ENCODE assay signal across 12 mouse cellular contexts in the genomic region with DNA sequence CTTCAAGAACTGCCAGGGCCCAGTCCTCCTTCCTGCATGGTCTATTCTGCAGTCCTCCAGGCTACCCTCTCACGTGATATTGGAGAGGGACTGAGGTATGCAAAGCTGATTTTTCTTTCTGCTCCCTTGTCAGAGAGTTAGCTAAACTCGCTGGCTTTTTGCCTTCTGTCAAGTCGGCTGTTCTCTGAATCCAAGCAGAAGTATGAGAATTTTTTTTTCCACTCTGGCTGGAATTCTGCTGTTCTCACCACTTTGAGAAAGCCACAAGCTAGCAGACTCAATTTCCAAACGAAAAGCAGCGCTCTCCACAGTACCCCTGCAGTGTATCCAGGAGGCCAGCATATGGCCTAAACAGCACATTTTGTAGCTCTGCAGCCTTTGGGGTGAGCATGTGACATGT. TPM values are rescaled to one million over a fixed set of nuclear protein-coding genes. Genes with fewer than 3 reads are reported as not detected.
DNase-seq lines count a peak whose midpoint lies in the region; ATAC-seq lines count a peak whose summit lies in the region.
"Had no signal": no experiment of that assay in that cellular context is flagged by ENCODE, and none has a peak within 500 bp of the region (broad histone marks: within the 10 kb centered on the region; RNA-seq: fewer than 3 reads in every experiment).

No protein-coding gene starts in this region.

- peaks cover 7% of the 10 kb centered on the region for H3K4me1 ChIP-seq in forebrain, embryonic 16.5 days (replicated peaks; ENCODE audit: control insufficient read depth, insufficient read depth, low read length)
- H3K4me1 ChIP-seq in forebrain, embryonic 13.5 days, result peaks cover 8% of the 10 kb centered on the region; the same call in 1 of the 2 replicates
- peaks cover 8% of the 10 kb centered on the region; the same call in 1 of the 2 replicates for H3K4me1 ChIP-seq in limb, embryonic 13.5 days
- no peaks in the 10 kb centered on the region for H3K4me1 ChIP-seq in limb, embryonic 10.5 days

- peak; percentile 57 for ATAC-seq in forebrain, embryonic 16.5 days
- no peak for ATAC-seq in forebrain, embryonic 13.5 days
- ATAC-seq in limb, embryonic 13.5 days (ENCODE audit: low FRiP score, low read depth), result peak; percentile 34; the same call in 1 of the 2 replicates

- H3K9me3 ChIP-seq in forebrain, embryonic 16.5 days (ENCODE audit: control insufficient read depth, low read length), result no peaks in the 10 kb centered on the region
- H3K9me3 ChIP-seq in forebrain, embryonic 13.5 days (replicated peaks), result no peaks in the 10 kb centered on the region
- no peaks in the 10 kb centered on the region for H3K9me3 ChIP-seq in limb, embryonic 13.5 days
- no peaks in the 10 kb centered on the region for H3K9me3 ChIP-seq in limb, embryonic 10.5 days (replicated peaks)
- H3K9me3 ChIP-seq: liver, embryonic 13.5 days had no signal

- WGBS in forebrain, embryonic 16.5 days, result 66% methylated on average over 5 of the region's 5 CpGs
- WGBS in forebrain, embryonic 13.5 days, result 81% methylated on average over 5 of the region's 5 CpGs
- WGBS in limb, embryonic 13.5 days, result 49% methylated on average over 5 of the region's 5 CpGs
- WGBS in limb, embryonic 10.5 days, result 79% methylated on average over 5 of the region's 5 CpGs
- 49% methylated on average over 5 of the region's 5 CpGs for WGBS in macrophage (ENCODE audit: missing documents)

- H3K4me3 ChIP-seq in forebrain, embryonic 16.5 days (replicated peaks; ENCODE audit: low read length), result no peak overlapping the region
- H3K4me3 ChIP-seq in forebrain, embryonic 13.5 days, result no peak overlapping the region
- H3K4me3 ChIP-seq in limb, embryonic 13.5 days, result no peak overlapping the region
- H3K4me3 ChIP-seq in limb, embryonic 10.5 days, result no peak overlapping the region
- no peak overlapping the region for H3K4me3 ChIP-seq in macrophage (ENCODE audit: inconsistent target)
- H3K4me3 ChIP-seq: liver, embryonic 13.5 days had no signal

- DNase-seq in limb, embryonic 10.5 days (ENCODE audit: low spot score), result no peak
- DNase-seq in brain, adult 2 months (ENCODE audit: low read depth, low spot score), result peak; percentile 41
- DNase-seq in adrenal gland, postnatal 14 days, result no peak
- DNase-seq in adrenal gland, adult 8-10 months, result no peak
- DNase-seq: cerebellum, adult 2 months; embryo, embryonic 11 days; heart, postnatal 10 days had no signal

- H3K4me2 ChIP-seq in forebrain, embryonic 16.5 days (ENCODE audit: low read length), result no peak overlapping the region
- no peak overlapping the region for H3K4me2 ChIP-seq in forebrain, embryonic 13.5 days
- no peak overlapping the region for H3K4me2 ChIP-seq in limb, embryonic 13.5 days (replicated peaks)
- H3K4me2 ChIP-seq: liver, embryonic 13.5 days had no signal

- H3K9ac ChIP-seq in forebrain, embryonic 16.5 days (replicated peaks; ENCODE audit: low read depth, low read length), result no peak overlapping the region
- no peak overlapping the region for H3K9ac ChIP-seq in forebrain, embryonic 13.5 days
- H3K9ac ChIP-seq in limb, embryonic 13.5 days, result no peak overlapping the region
- H3K9ac ChIP-seq: liver, embryonic 13.5 days had no signal

- H3K27ac ChIP-seq in forebrain, embryonic 16.5 days (ENCODE audit: low read length), result no peak overlapping the region
- H3K27ac ChIP-seq in forebrain, embryonic 13.5 days, result no peak overlapping the region
- no peak overlapping the region for H3K27ac ChIP-seq in limb, embryonic 13.5 days
- no peak overlapping the region for H3K27ac ChIP-seq in limb, embryonic 10.5 days
- H3K27ac ChIP-seq in macrophage, result peak overlapping the region; percentile 77
- H3K27ac ChIP-seq: liver, embryonic 13.5 days had no signal

- H3K27me3 ChIP-seq in forebrain, embryonic 16.5 days (replicated peaks; ENCODE audit: control insufficient read depth, insufficient read depth, low read length), result no peaks in the 10 kb centered on the region
- no peaks in the 10 kb centered on the region for H3K27me3 ChIP-seq in forebrain, embryonic 13.5 days
- no peaks in the 10 kb centered on the region for H3K27me3 ChIP-seq in limb, embryonic 13.5 days
- H3K27me3 ChIP-seq in limb, embryonic 10.5 days (ENCODE audit: low read depth, poor library complexity, severe bottlenecking), result no peaks in the 10 kb centered on the region
- H3K27me3 ChIP-seq: liver, embryonic 13.5 days had no signal

- no peaks in the 10 kb centered on the region for H3K36me3 ChIP-seq in forebrain, embryonic 16.5 days (ENCODE audit: control insufficient read depth, insufficient read depth)
- no peaks in the 10 kb centered on the region for H3K36me3 ChIP-seq in forebrain, embryonic 13.5 days (ENCODE audit: poor library complexity, severe bottlenecking)
- H3K36me3 ChIP-seq in limb, embryonic 13.5 days, result no peaks in the 10 kb centered on the region
- no peaks in the 10 kb centered on the region for H3K36me3 ChIP-seq in limb, embryonic 10.5 days
- no peaks in the 10 kb centered on the region for H3K36me3 ChIP-seq in macrophage (ENCODE audit: inconsistent target)
- H3K36me3 ChIP-seq: liver, embryonic 13.5 days had no signal

- H3K79me2 ChIP-seq in macrophage (ENCODE audit: inconsistent target), result no peaks in the 10 kb centered on the region

RNA-seq across cellular contexts. Expression of gene Pik3cg, which starts 30.0 kb away (rescaled TPM):
- 0.76 and 1.5 TPM in 2 replicates for polyA plus RNA-seq in forebrain, embryonic 16.5 days (2015; fragmentation: Nextera tagmentation; extraction: Ambion mirVana)
- polyA plus RNA-seq in forebrain, embryonic 13.5 days (2015; fragmentation: Nextera tagmentation; extraction: Ambion mirVana), result 0.60 and 0.61 TPM in 2 replicates
- 1.6 and 2.1 TPM in 2 replicates for polyA plus RNA-seq in limb, embryonic 13.5 days (2015; fragmentation: Nextera tagmentation; extraction: Ambion mirVana)
- polyA plus RNA-seq in limb, embryonic 10.5 days (2016; fragmentation: Nextera tagmentation; extraction: Ambion mirVana), result 0.55 and 0.91 TPM in 2 replicates
- 100 to 1,000 TPM in 1 of 26 experiments, 10 to 100 TPM in 24, 1 to 10 TPM in 1; 3.7 to 101 (median 51.9) TPM for total RNA-seq in macrophage (2018; cell fraction: chromatin; rRNA removed)
- total RNA-seq in macrophage (2018; cell fraction: cytosol; rRNA removed), result 10 to 100 TPM; 17.9 to 46.3 (median 30.7) TPM
- total RNA-seq in macrophage (2018; cell fraction: nucleus; rRNA removed), result 100 to 1,000 TPM in 1 of 26 experiments, 10 to 100 TPM in 25; 10.6 to 129 (median 43.1) TPM
- polyA plus RNA-seq in macrophage (2018), result 21.7 to 56.8 TPM (median 24.4 TPM) in 3 replicates
- 1.9 and 6.2 TPM in 2 replicates for total RNA-seq in adrenal gland, postnatal 14 days (2021)
- total RNA-seq in adrenal gland, adult 8-10 months (2022), result 1 to 10 TPM; 1.9 to 3.9 (median 3.0) TPM
